ENCODE assay signal across 16 mouse cellular contexts in genomic region chr13:96720003-96720402, GRCm38 (mm10). TPM values are rescaled to one million over a fixed set of nuclear protein-coding genes. Genes with fewer than 3 reads are reported as not detected.
"Had no signal": no experiment of that assay in that cellular context is flagged by ENCODE, and none has a peak within 500 bp of the region (broad histone marks: within the 10 kb centered on the region; RNA-seq: fewer than 3 reads in every experiment).

No protein-coding gene starts in this region.

- H3K27ac ChIP-seq: left cerebral cortex, adult 2 months; limb, embryonic 10.5 days; midbrain, embryonic 10.5 days; neural tube, embryonic 12.5 days had no signal

- H3K36me3 ChIP-seq: limb, embryonic 10.5 days; midbrain, embryonic 10.5 days; neural tube, embryonic 12.5 days had no signal

- H3K9ac ChIP-seq: neural tube, embryonic 12.5 days had no signal

- H3K4me2 ChIP-seq: neural tube, embryonic 12.5 days had no signal

- H3K4me1 ChIP-seq: limb, embryonic 10.5 days; midbrain, embryonic 10.5 days; neural tube, embryonic 12.5 days had no signal

- H3K27me3 ChIP-seq: neural tube, embryonic 12.5 days had no signal

- ATAC-seq: intestine, postnatal 0 days; lung, postnatal 0 days had no signal

- H3K9me3 ChIP-seq: limb, embryonic 10.5 days; midbrain, embryonic 10.5 days; neural tube, embryonic 12.5 days had no signal

- DNase-seq: kidney, adult 8-10 months; kidney, postnatal 25 days; lung, adult 2 months; lung, postnatal 36 days; midbrain, embryonic 14.5 days; thymus, adult 2 months; thymus, postnatal 36 days had no signal

- H3K4me3 ChIP-seq: left cerebral cortex, adult 2 months; limb, embryonic 10.5 days; midbrain, embryonic 10.5 days; neural tube, embryonic 12.5 days had no signal

RNA-seq across cellular contexts. Expression of gene Ankrd31, which starts 28.1 kb away (rescaled TPM):
- total RNA-seq: megakaryocyte progenitor cell, adult 5-6 weeks; neutrophil, adult 5-6 weeks had no signal
- polyA plus RNA-seq: kidney, embryonic 16.5 days; limb, embryonic 10.5 days; lung, adult 2 months; lung, postnatal 0 days; midbrain, embryonic 10.5 days; neural tube, embryonic 12.5 days; thymus, adult 2 months had no signal
